Mouse (Mus musculus) neural tube, embryonic 11.5 days (tissue): ENCODE results near the gene Arhgef9. TPM values are rescaled to one million over a fixed set of nuclear protein-coding genes. Genes with fewer than 3 reads are reported as not detected.

Source experiments
- ATAC-seq: fragments of 200-750 bp; cut with Nextera tagmentation; 2 replicates; pipeline ENCODE4 v1.8.0; 2017; ENCODE audit warnings: moderate number of reproducible peaks, mild to moderate bottlenecking, moderate TSS enrichment, moderate library complexity; ENCODE audit not compliant: insufficient read depth, low FRiP score, low TSS enrichment
- DNase-seq: peaks from one replicate; pipeline ENCODE4 v3.0.0-alpha.2; 2015; ENCODE audit warnings: low spot score
- H3K27ac ChIP-seq: fragments of 300-500 bp; sonication (generic); 2 replicates; pipeline ENCODE4 v1.5.1; 2014; ENCODE audit warnings: low read depth, mild to moderate bottlenecking, low read length
- H3K27me3 ChIP-seq: fragments of 300-500 bp; sonication (generic); 2 replicates; pipeline ENCODE4 v1.6.1; 2014; ENCODE audit warnings: mild to moderate bottlenecking, low read length, mixed read lengths; ENCODE audit not compliant: control insufficient read depth, insufficient read depth
- H3K36me3 ChIP-seq: fragments of 300-500 bp; sonication (generic); 2 replicates; pipeline ENCODE4 v1.6.1; 2014; ENCODE audit warnings: mild to moderate bottlenecking, low read length, moderate library complexity, mixed read lengths; ENCODE audit not compliant: control insufficient read depth, insufficient read depth
- H3K4me1 ChIP-seq: fragments of 300-500 bp; sonication (generic); 2 replicates; pipeline ENCODE4 v1.6.1; 2014; ENCODE audit warnings: low read length, mixed read lengths; ENCODE audit not compliant: control insufficient read depth, insufficient read depth
- H3K4me2 ChIP-seq: fragments of 300-500 bp; sonication (generic); 2 replicates; pipeline ENCODE4 v1.6.1; 2014; ENCODE audit warnings: low read depth, mild to moderate bottlenecking, moderate library complexity
- H3K4me3 ChIP-seq: fragments of 300-500 bp; sonication (generic); 2 replicates; pipeline ENCODE4 v1.5.1; 2014; ENCODE audit warnings: low read depth, low read length
- H3K9ac ChIP-seq: fragments of 300-500 bp; sonication (generic); 2 replicates; pipeline ENCODE4 v1.6.1; 2014; ENCODE audit warnings: mild to moderate bottlenecking, low read length
- H3K9me3 ChIP-seq: fragments of 300-500 bp; sonication (generic); 2 replicates; pipeline ENCODE4 v1.6.1; 2016; ENCODE audit warnings: low read length; ENCODE audit not compliant: control insufficient read depth
- WGBS: fragments of 180-500 bp; shearing (Covaris S2); extraction: QIAGEN DNeasy Blood & Tissue Kit; methylation state at CpG from one replicate; pipeline ENCODE4 v1.1.7; 2014; 5-methylcytosine and 5-hydroxymethylcytosine counted together
- polyA plus RNA-seq: library from polyadenylated mRNA; unstranded; fragments of >200 nt; fragmentation: Nextera tagmentation; extraction: Ambion mirVana; gene quantifications from 2 replicates; pipeline ENCODE4 v1.2.1, GENCODE M21; 2014

Gene Arhgef9
- polyA plus RNA-seq, 1 experiment from 2014 or later: 14.2 TPM

DNA sequence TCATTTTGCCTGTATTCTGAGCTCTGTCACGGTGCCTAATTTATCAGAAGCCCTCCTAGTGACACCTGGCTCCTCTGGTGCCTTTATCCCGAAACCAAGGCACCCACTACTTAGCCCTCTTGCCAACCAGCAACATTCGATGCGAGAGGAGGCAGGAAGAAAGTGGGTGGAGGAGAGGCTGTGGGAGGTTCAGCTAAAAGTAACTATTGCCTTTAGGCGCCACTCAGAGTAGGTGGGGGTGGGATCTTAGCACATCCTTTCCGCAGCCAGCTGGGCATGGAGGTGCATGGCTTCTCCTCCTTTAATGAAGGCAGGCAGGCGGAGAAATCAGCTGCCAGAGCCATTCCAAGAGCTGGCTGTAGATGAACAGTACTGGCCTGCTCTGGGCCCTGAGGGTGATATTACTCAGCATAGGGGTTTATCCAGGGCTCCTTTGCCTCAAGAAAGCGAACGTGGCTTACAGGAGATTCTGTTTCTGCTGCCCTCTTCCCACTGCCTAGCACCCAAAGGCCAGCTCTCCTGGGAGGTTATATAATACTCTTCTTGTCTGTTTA is 39.7 kb downstream of the Arhgef9 start:
- ATAC-seq: no peak
- Histone ChIP-seq H3K27me3 (no peaks in the 10 kb centered on the region), H3K4me2 (no peak overlapping the region), H3K36me3 (no peaks in the 10 kb centered on the region), H3K4me3 (no peak overlapping the region), H3K9me3 (no peaks in the 10 kb centered on the region), H3K4me1 (no peaks in the 10 kb centered on the region), H3K9ac (no peak overlapping the region), H3K27ac (no peak overlapping the region)
- whole genome bisulfite sequencing: 37% methylated on average over 8 of the region's 9 CpGs
- DNase-seq: no peak

DNA sequence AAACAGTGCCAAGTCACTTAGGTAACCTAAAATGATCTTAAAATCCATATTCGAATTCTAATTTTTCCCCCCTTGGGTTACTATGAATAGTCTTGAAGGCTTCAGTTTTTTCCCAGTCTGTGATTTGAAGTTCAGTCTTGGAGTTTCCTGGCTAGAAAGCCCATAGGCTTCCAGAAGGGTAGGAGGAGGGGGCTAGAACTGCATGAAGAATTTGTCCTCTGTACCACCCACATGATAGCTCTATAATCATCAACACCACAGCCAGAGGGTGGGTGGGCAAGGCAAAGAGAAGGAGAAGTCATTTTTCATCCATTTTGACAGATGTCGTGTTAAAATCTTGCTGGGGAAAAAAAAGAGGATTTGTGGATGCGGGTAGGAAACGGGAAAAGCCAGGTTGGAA is 58.0 kb downstream of the Arhgef9 start:
- WGBS: 79% methylated on average over 4 of the region's 4 CpGs
- H3K4me2 ChIP-seq: no peak overlapping the region
- no peak overlapping the region for H3K4me3 ChIP-seq

DNA sequence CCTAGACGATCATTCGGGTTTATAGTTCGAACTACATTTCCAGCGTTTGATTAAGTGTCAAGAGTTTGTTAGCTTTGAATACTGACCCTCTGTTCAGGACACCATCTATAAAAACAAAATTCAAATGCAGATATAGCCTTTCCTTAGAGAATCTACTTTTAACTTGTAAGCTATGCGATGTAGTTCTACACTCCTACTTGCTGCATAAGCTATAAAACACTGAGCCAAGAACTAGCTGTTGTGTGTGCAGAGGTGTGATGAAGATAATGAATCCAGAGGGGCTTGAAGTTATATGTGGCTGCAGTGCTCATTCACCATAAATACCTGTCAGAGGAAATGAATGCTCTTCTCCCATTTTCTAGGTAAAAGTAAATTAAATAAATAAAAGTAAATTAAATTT is 63.2 kb downstream of the Arhgef9 start:
- Histone ChIP-seq H3K36me3 (no peaks in the 10 kb centered on the region), H3K4me1 (no peaks in the 10 kb centered on the region), H3K4me2 (no peak overlapping the region), H3K27ac (no peak overlapping the region), H3K27me3 (no peaks in the 10 kb centered on the region), H3K9ac (no peak overlapping the region), H3K4me3 (no peak overlapping the region), H3K9me3 (no peaks in the 10 kb centered on the region)
- 84% methylated on average over 5 of the region's 5 CpGs for WGBS
- DNase-seq (no peak), ATAC-seq (no peak)

More for the DNA sequence above, 58.0 kb downstream of the Arhgef9 start:
- Histone ChIP-seq H3K27me3 (no peaks in the 10 kb centered on the region), H3K9me3 (no peaks in the 10 kb centered on the region), H3K4me1 (no peaks in the 10 kb centered on the region), H3K9ac (no peak overlapping the region), H3K36me3 (no peaks in the 10 kb centered on the region), H3K27ac (no peak overlapping the region)
- ATAC-seq (no peak), DNase-seq (no peak)

DNA sequence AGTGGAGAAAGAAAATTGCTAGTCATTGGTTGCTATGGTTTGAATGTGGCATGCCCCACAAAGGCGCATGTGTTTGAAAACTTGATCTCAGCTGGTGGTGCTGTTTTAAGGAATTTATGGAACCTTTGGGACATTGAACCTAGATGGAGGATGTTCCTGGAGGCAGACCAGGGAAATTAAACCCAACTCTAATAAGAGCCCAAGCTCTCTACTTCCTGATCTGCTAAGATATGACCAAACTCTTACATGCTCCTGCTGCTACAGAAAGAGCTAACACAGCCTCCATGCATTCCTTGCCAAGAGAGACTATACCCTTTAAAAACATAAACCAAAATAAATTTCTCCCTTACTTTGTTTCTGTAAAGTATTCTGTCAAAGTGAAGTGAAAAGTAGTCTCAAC is 63.7 kb downstream of the Arhgef9 start:
- Histone ChIP-seq H3K9me3 (no peaks in the 10 kb centered on the region), H3K9ac (no peak overlapping the region), H3K36me3 (no peaks in the 10 kb centered on the region), H3K27ac (no peak overlapping the region), H3K4me1 (no peaks in the 10 kb centered on the region), H3K27me3 (no peaks in the 10 kb centered on the region), H3K4me3 (no peak overlapping the region), H3K4me2 (no peak overlapping the region)
- ATAC-seq: no peak
- WGBS: 81% methylated on average over 1 of the region's 1 CpGs
- DNase-seq: no peak

DNA sequence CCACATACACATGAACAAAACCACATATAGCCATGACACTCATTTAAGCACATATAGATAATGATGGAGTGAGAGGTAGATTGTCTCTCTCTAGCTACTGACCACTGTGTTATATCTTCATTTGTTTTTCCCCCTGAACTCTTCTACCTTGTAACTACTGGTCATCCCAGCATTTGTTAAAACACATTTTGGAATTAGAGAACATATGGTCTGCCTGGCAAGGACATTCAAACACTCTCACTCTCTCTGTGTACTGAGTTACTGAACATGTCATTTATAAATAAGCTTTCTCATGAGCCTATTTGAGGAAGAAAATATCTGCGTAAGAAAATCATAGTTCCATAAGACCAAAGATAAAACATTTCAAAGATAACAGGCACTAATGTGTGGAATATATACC is 64.9 kb downstream of the Arhgef9 start:
- Histone ChIP-seq H3K27me3 (no peaks in the 10 kb centered on the region), H3K4me1 (no peaks in the 10 kb centered on the region), H3K4me3 (no peak overlapping the region), H3K4me2 (no peak overlapping the region), H3K27ac (no peak overlapping the region), H3K9me3 (no peaks in the 10 kb centered on the region), H3K36me3 (no peaks in the 10 kb centered on the region), H3K9ac (no peak overlapping the region)
- no peak for ATAC-seq
- no peak for DNase-seq
- WGBS: 93% methylated on average over 1 of the region's 1 CpGs

DNA sequence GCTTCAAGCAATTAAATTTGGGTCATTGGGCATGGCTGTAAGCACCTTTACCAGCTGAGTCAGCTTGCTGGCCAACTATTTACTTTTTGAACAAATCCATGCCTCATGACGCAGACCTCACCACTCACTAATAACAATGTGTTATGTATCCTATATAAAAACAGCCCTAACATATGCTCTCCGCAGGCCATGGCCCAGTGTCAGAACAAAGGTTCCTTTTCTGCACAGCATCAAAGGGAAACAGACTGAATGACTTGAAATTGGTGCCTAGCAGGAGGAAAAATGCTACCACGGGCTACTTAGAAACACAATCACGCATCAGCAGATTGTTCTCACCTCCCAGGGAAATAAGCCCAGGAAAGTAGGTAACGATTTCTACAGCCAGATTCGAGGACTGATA is 73.2 kb downstream of the Arhgef9 start:
- DNase-seq (no peak), ATAC-seq (no peak)
- WGBS: 54% methylated on average over 6 of the region's 6 CpGs
- Histone ChIP-seq H3K4me2 (no peak overlapping the region), H3K27me3 (no peaks in the 10 kb centered on the region), H3K9ac (no peak overlapping the region), H3K4me1 (no peaks in the 10 kb centered on the region), H3K27ac (no peak overlapping the region), H3K9me3 (no peaks in the 10 kb centered on the region), H3K36me3 (no peaks in the 10 kb centered on the region), H3K4me3 (no peak overlapping the region)

DNA sequence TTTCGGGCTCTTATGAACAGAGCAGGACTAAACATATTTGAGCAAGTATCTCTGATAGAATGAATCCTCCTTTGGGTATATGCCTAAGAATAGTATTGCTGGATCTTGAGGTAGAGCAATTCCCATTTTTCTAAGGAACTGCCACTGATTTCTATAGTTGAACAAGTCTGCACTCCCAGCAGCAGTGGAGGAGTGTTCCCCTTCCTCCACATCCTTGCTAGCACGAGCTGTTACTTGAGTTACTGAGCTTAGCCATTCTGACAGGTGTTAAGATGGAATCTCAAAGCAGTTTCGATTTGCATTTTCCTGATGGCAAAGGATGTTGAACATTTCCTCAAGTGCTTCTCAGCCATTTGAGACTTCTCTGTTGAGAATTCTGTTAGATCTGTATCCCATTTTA is 92.3 kb downstream of the Arhgef9 start:
- H3K4me2 ChIP-seq: no peak overlapping the region
- no peaks in the 10 kb centered on the region for H3K4me1 ChIP-seq
- no peak overlapping the region for H3K27ac ChIP-seq
- no peak for DNase-seq
- no peaks in the 10 kb centered on the region for H3K27me3 ChIP-seq
- no peaks in the 10 kb centered on the region for H3K9me3 ChIP-seq
- no peak for ATAC-seq
- H3K36me3 ChIP-seq: no peaks in the 10 kb centered on the region
- 84% methylated on average over 3 of the region's 3 CpGs for WGBS
- H3K4me3 ChIP-seq: no peak overlapping the region
- no peak overlapping the region for H3K9ac ChIP-seq

DNA sequence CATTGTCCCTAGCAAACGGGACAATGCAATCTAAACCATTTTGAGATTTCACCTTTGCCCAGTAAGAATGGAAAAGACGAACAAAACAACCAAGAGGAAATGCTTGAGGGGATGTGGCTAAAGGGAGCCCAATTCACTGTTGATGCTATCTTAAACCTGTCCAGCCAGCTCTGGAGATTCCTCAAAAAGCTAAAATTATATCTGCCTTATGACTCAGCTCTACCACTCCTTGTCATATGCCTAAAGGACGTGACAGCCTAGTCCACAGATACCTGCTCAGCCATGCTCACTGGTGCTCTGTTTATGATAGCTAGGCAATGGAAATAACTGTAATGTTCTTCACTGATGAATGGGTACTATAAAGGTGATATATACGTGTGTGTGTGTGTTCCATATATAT is 109.0 kb downstream of the Arhgef9 start:
- Histone ChIP-seq H3K9ac (no peak overlapping the region), H3K27ac (no peak overlapping the region), H3K4me3 (no peak overlapping the region), H3K4me2 (no peak overlapping the region), H3K36me3 (no peaks in the 10 kb centered on the region), H3K27me3 (no peaks in the 10 kb centered on the region), H3K4me1 (no peaks in the 10 kb centered on the region), H3K9me3 (no peaks in the 10 kb centered on the region)
- 79% methylated on average over 4 of the region's 4 CpGs for WGBS
- DNase-seq: no peak
- ATAC-seq: no peak

DNA sequence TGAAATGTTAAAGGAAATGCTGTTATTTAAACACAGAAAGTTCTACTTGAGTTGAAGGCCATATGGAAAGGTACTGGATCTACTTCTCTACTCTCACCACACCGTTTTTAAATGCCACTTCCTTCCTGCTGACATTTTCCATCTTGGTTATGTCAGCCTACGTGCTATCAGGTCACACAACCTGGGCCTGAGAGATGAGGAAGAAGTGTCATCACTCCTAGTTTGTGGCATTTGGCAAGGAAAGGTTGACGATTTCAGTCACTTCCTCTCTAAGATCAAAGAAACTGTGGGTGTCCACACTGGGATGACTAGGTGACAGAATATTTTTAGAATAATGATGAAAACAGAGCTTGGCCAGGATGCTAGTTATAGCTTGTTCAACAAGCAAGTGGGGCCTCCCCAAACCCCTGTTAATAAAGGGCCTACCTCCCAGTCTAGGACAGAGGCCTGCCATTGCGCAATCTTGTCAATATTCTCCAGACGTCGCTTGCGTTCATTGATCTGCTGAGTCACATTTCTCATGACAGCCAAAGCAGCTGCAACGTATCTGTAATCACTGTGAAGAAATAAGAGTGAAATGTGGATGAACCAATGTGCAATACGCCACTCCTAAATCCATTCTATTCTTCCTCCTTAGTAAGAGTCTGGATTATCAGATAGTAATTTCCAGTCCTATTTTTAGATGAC is 119.5 kb downstream of the Arhgef9 start:
- 89% methylated on average over 9 of the region's 9 CpGs for WGBS
- Histone ChIP-seq H3K27ac (no peak overlapping the region), H3K27me3 (no peaks in the 10 kb centered on the region), H3K9ac (no peak overlapping the region), H3K4me1 (no peaks in the 10 kb centered on the region), H3K9me3 (no peaks in the 10 kb centered on the region), H3K36me3 (no peaks in the 10 kb centered on the region), H3K4me3 (no peak overlapping the region), H3K4me2 (no peak overlapping the region)
- DNase-seq: no peak
- no peak for ATAC-seq
